11 mouse cellular contexts compared by ENCODE assay signal in genomic region chr5:149715571-149716328, GRCm38 (mm10). TPM values are rescaled to one million over a fixed set of nuclear protein-coding genes. Genes with fewer than 3 reads are reported as not detected.
A peak's percentile ranks its signal among the peaks of the same experiment; 100 is the strongest.
DNase-seq lines count a peak whose midpoint lies in the region; ATAC-seq and TF ChIP-seq lines count a peak whose summit lies in the region.
"Had no signal": no experiment of that assay in that cellular context is flagged by ENCODE, and none has a peak within 500 bp of the region (broad histone marks: within the 10 kb centered on the region; RNA-seq: fewer than 3 reads in every experiment).

No protein-coding gene starts in this region.

- 0 out of 2 replicates have a peak overlapping the region, but pooled peaks have one; percentile 30 for H3K27ac ChIP-seq in forebrain, embryonic 10.5 days
- no peak overlapping the region for H3K27ac ChIP-seq in forebrain, embryonic 11.5 days (ENCODE audit: low read depth, low read length)
- 0 out of 2 replicates have a peak overlapping the region, but pooled peaks have one; percentile 12 for H3K27ac ChIP-seq in ES-Bruce4 (ENCODE audit: insufficient read depth, low read length)
- no peak overlapping the region for H3K27ac ChIP-seq in forebrain, embryonic 16.5 days (ENCODE audit: low read length)
- H3K27ac ChIP-seq in intestine, embryonic 16.5 days (ENCODE audit: low read length) = no peak overlapping the region
- H3K27ac ChIP-seq in heart, embryonic 12.5 days (ENCODE audit: poor library complexity, severe bottlenecking) = no peak overlapping the region
- H3K27ac ChIP-seq: liver, embryonic 12.5 days had no signal

- no peak for TF ChIP-seq POLR2A in ES-Bruce4 (IDR thresholded peaks at IDR 0.05; ENCODE audit: insufficient read depth, low read length)

- H3K4me2 ChIP-seq in forebrain, embryonic 11.5 days (ENCODE audit: low read depth, low read length, severe bottlenecking) = no peak overlapping the region
- peak overlapping the region; percentile 29 for H3K4me2 ChIP-seq in forebrain, embryonic 16.5 days (ENCODE audit: low read length)
- H3K4me2 ChIP-seq in intestine, embryonic 16.5 days (ENCODE audit: low read depth, low read length) = no peak overlapping the region
- no peak overlapping the region for H3K4me2 ChIP-seq in heart, embryonic 12.5 days
- H3K4me2 ChIP-seq: liver, embryonic 12.5 days had no signal

- ATAC-seq in forebrain, embryonic 11.5 days (replicated peaks; ENCODE audit: low FRiP score) = no peak
- ATAC-seq in forebrain, embryonic 16.5 days = peak; percentile 52
- no peak for ATAC-seq in intestine, embryonic 16.5 days
- no peak for ATAC-seq in heart, embryonic 12.5 days (ENCODE audit: insufficient number of reproducible peaks, low FRiP score)
- no peak for ATAC-seq in granulocyte monocyte progenitor cell, adult 5-6 weeks (replicated peaks; ENCODE audit: poor library complexity, severe bottlenecking)
- ATAC-seq: liver, embryonic 12.5 days had no signal

- H3K36me3 ChIP-seq in forebrain, embryonic 10.5 days (replicated peaks) = peaks cover 16% of the 10 kb centered on the region
- H3K36me3 ChIP-seq in forebrain, embryonic 11.5 days (ENCODE audit: control insufficient read depth, insufficient read depth, low read length) = no peaks in the 10 kb centered on the region
- no peaks in the 10 kb centered on the region for H3K36me3 ChIP-seq in ES-Bruce4 (ENCODE audit: control insufficient read depth, insufficient read depth, low read length, poor library complexity, severe bottlenecking)
- H3K36me3 ChIP-seq in forebrain, embryonic 16.5 days (ENCODE audit: control insufficient read depth, insufficient read depth) = no peaks in the 10 kb centered on the region
- H3K36me3 ChIP-seq in intestine, embryonic 16.5 days (ENCODE audit: control insufficient read depth, insufficient read depth, low read length) = no peaks in the 10 kb centered on the region
- H3K36me3 ChIP-seq in heart, embryonic 12.5 days = 0 out of 2 replicates have a peak, but pooled peaks cover 5% of the 10 kb centered on the region

- WGBS in forebrain, embryonic 10.5 days = 40% methylated on average over 15 of the region's 15 CpGs
- 41% methylated on average over 15 of the region's 15 CpGs for WGBS in forebrain, embryonic 11.5 days
- WGBS in forebrain, embryonic 16.5 days = 24% methylated on average over 15 of the region's 15 CpGs
- 61% methylated on average over 15 of the region's 15 CpGs for WGBS in intestine, embryonic 16.5 days
- 68% methylated on average over 15 of the region's 15 CpGs for WGBS in heart, embryonic 12.5 days

- H3K9ac ChIP-seq in forebrain, embryonic 11.5 days (ENCODE audit: low read length) = no peak overlapping the region; the same call in 1 of the 2 replicates
- H3K9ac ChIP-seq in ES-Bruce4 (ENCODE audit: low read depth, poor library complexity, severe bottlenecking) = no peak overlapping the region
- H3K9ac ChIP-seq in forebrain, embryonic 16.5 days (replicated peaks; ENCODE audit: low read depth, low read length) = no peak overlapping the region
- no peak overlapping the region for H3K9ac ChIP-seq in intestine, embryonic 16.5 days (ENCODE audit: low read depth, low read length)
- H3K9ac ChIP-seq in heart, embryonic 12.5 days = no peak overlapping the region
- H3K9ac ChIP-seq: liver, embryonic 12.5 days had no signal

- peaks cover 23% of the 10 kb centered on the region for H3K4me1 ChIP-seq in forebrain, embryonic 10.5 days
- peaks cover 8% of the 10 kb centered on the region; the same call in 1 of the 2 replicates for H3K4me1 ChIP-seq in forebrain, embryonic 11.5 days (replicated peaks; ENCODE audit: control insufficient read depth, insufficient read depth, low read length)
- no peaks in the 10 kb centered on the region for H3K4me1 ChIP-seq in ES-Bruce4 (ENCODE audit: control insufficient read depth, insufficient read depth, low read length)
- H3K4me1 ChIP-seq in forebrain, embryonic 16.5 days (replicated peaks; ENCODE audit: control insufficient read depth, insufficient read depth, low read length) = peaks cover 12% of the 10 kb centered on the region
- H3K4me1 ChIP-seq in intestine, embryonic 16.5 days (ENCODE audit: control insufficient read depth, insufficient read depth, low read length) = no peaks in the 10 kb centered on the region
- no peaks in the 10 kb centered on the region for H3K4me1 ChIP-seq in heart, embryonic 12.5 days (replicated peaks)
- H3K4me1 ChIP-seq: liver, embryonic 12.5 days had no signal

- no peak for TF ChIP-seq EP300 in ES-Bruce4 (IDR thresholded peaks at IDR 0.05; ENCODE audit: insufficient read depth, low read depth, low read length)

- DNase-seq in forebrain, embryonic 10.5 days (ENCODE audit: extremely low spot score, low spot score) = no peak
- DNase-seq in forebrain, embryonic 11.5 days (ENCODE audit: low spot score) = no peak
- peak; percentile 54 for DNase-seq in embryo, embryonic 10.5 days (ENCODE audit: low spot score)
- DNase-seq: gastrocnemius, postnatal 25 days; lung, postnatal 36 days had no signal

- no peak overlapping the region for H3K4me3 ChIP-seq in forebrain, embryonic 10.5 days
- no peak overlapping the region for H3K4me3 ChIP-seq in forebrain, embryonic 11.5 days (ENCODE audit: low read depth, low read length)
- H3K4me3 ChIP-seq in ES-Bruce4 (ENCODE audit: low read depth, low read length) = 0 out of 2 replicates have a peak overlapping the region, but pooled peaks have one; percentile 25
- H3K4me3 ChIP-seq in forebrain, embryonic 16.5 days (replicated peaks; ENCODE audit: low read length) = no peak overlapping the region
- H3K4me3 ChIP-seq in intestine, embryonic 16.5 days (ENCODE audit: low read length) = no peak overlapping the region
- H3K4me3 ChIP-seq in heart, embryonic 12.5 days = no peak overlapping the region
- H3K4me3 ChIP-seq: liver, embryonic 12.5 days had no signal

- H3K27me3 ChIP-seq in forebrain, embryonic 10.5 days (ENCODE audit: poor library complexity, severe bottlenecking) = no peaks in the 10 kb centered on the region
- no peaks in the 10 kb centered on the region for H3K27me3 ChIP-seq in forebrain, embryonic 11.5 days (ENCODE audit: control insufficient read depth, insufficient read depth, low read length)
- no peaks in the 10 kb centered on the region for H3K27me3 ChIP-seq in ES-Bruce4 (ENCODE audit: control insufficient read depth, insufficient read depth, low read length, poor library complexity, severe bottlenecking)
- H3K27me3 ChIP-seq in forebrain, embryonic 16.5 days (replicated peaks; ENCODE audit: control insufficient read depth, insufficient read depth, low read length) = no peaks in the 10 kb centered on the region
- H3K27me3 ChIP-seq in intestine, embryonic 16.5 days (replicated peaks; ENCODE audit: control insufficient read depth, insufficient read depth, low read length) = no peaks in the 10 kb centered on the region
- no peaks in the 10 kb centered on the region for H3K27me3 ChIP-seq in heart, embryonic 12.5 days (replicated peaks)
- H3K27me3 ChIP-seq: liver, embryonic 12.5 days had no signal

- no peaks in the 10 kb centered on the region for H3K9me3 ChIP-seq in forebrain, embryonic 10.5 days
- no peaks in the 10 kb centered on the region for H3K9me3 ChIP-seq in forebrain, embryonic 11.5 days (ENCODE audit: control insufficient read depth, low read length)
- no peaks in the 10 kb centered on the region for H3K9me3 ChIP-seq in ES-Bruce4 (replicated peaks; ENCODE audit: control insufficient read depth, insufficient read depth, low read length, poor library complexity, severe bottlenecking)
- H3K9me3 ChIP-seq in forebrain, embryonic 16.5 days (ENCODE audit: control insufficient read depth, low read length) = no peaks in the 10 kb centered on the region
- no peaks in the 10 kb centered on the region for H3K9me3 ChIP-seq in intestine, embryonic 16.5 days (ENCODE audit: control insufficient read depth, low read length)
- 0 out of 2 replicates have a peak, but pooled peaks cover 4% of the 10 kb centered on the region for H3K9me3 ChIP-seq in heart, embryonic 12.5 days (replicated peaks)

- no peak for TF ChIP-seq CTCF in ES-Bruce4 (IDR thresholded peaks at IDR 0.05; ENCODE audit: low read depth, low read length)

RNA-seq across cellular contexts. Expression of gene B3glct, which starts 37.7 kb away (rescaled TPM):
- 14.9 and 15.4 TPM in 2 replicates for polyA plus RNA-seq in forebrain, embryonic 10.5 days (2016; fragmentation: Nextera tagmentation; extraction: Ambion mirVana)
- 17.1 and 20.1 TPM in 2 replicates for polyA plus RNA-seq in forebrain, embryonic 11.5 days (2014; fragmentation: Nextera tagmentation; extraction: Ambion mirVana)
- polyA plus RNA-seq in ES-Bruce4 (2011; ENCODE audit: insufficient read depth, insufficient read length, low read depth, missing spikeins) = 14.2 and 18.5 TPM in 2 replicates
- 13.4 and 14.4 TPM in 2 replicates for polyA plus RNA-seq in forebrain, embryonic 16.5 days (2015; fragmentation: Nextera tagmentation; extraction: Ambion mirVana)
- 9.7 and 11.4 TPM in 2 replicates for polyA plus RNA-seq in intestine, embryonic 16.5 days (2015; fragmentation: Nextera tagmentation; extraction: Ambion mirVana)
- polyA plus RNA-seq in heart, embryonic 12.5 days (2016; fragmentation: Nextera tagmentation; extraction: Ambion mirVana) = 12.0 and 13.9 TPM in 2 replicates
- total RNA-seq in granulocyte monocyte progenitor cell, adult 5-6 weeks (2014; fragmentation: Nextera tagmentation) = 10.4 and 14.2 TPM in 2 replicates
- 4.8 and 10.1 TPM in 2 replicates for total RNA-seq in granulocyte monocyte progenitor cell, adult 5-6 weeks (2017)

Comparison
In these comparisons a context has a peak if more than half of its experiments do, and no peak if none do; other contexts are left out.
1. H3K27ac ChIP-seq: peak in forebrain, embryonic 10.5 days (single experiment) and ES-Bruce4 (single experiment); none in forebrain, embryonic 11.5 days (single experiment), forebrain, embryonic 16.5 days (single experiment), intestine, embryonic 16.5 days (single experiment) and heart, embryonic 12.5 days (single experiment).